Mouse (Mus musculus): ENCODE measurements around the gene Zfp467. TPM values are rescaled to one million over a fixed set of nuclear protein-coding genes. Genes with fewer than 3 reads are reported as not detected.

Gene Zfp467
- polyA plus RNA-seq, 1 experiment from 2014 or later: 16.6 TPM

- Histone ChIP-seq H3K27ac (replicated peaks; ENCODE audit: low read depth, low read length) (no peak overlapping the region), H3K36me3 (replicated peaks; ENCODE audit: control insufficient read depth, insufficient read depth, low read depth, low read length) (peaks cover 4% of the 10 kb centered on the region), H3K4me2 (ENCODE audit: low read depth, low read length) (no peak overlapping the region; the same call in 1 of the 2 replicates), H3K4me3 (ENCODE audit: low read depth, low read length) (no peak overlapping the region), H3K9ac (replicated peaks; ENCODE audit: low read length) (no peak overlapping the region), H3K4me1 (ENCODE audit: control insufficient read depth, insufficient read depth, low read length) (peaks cover 6% of the 10 kb centered on the region), H3K27me3 (ENCODE audit: control insufficient read depth, insufficient read depth, low read length) (peaks cover 20% of the 10 kb centered on the region), H3K9me3 (replicated peaks; ENCODE audit: control insufficient read depth, low read length) (no peaks in the 10 kb centered on the region)
- DNase-seq (ENCODE audit: low spot score) (no peak), ATAC-seq (replicated peaks; ENCODE audit: insufficient number of reproducible peaks, low FRiP score, low TSS enrichment, low read depth) (no peak; the same call in 1 of the 2 replicates)
- 23% methylated on average over 35 of the region's 35 CpGs for WGBS
Measured at GRCm38 (mm10) chr6:48437679-48438376, 7.8 kb downstream of the Zfp467 start.

- WGBS: 79% methylated on average over 5 of the region's 5 CpGs
- Histone ChIP-seq H3K27ac (replicated peaks; ENCODE audit: low read depth, low read length) (no peak overlapping the region), H3K36me3 (replicated peaks; ENCODE audit: control insufficient read depth, insufficient read depth, low read depth, low read length) (peaks cover 4% of the 10 kb centered on the region; the same call in 1 of the 2 replicates), H3K4me2 (ENCODE audit: low read depth, low read length) (no peak overlapping the region), H3K9me3 (replicated peaks; ENCODE audit: control insufficient read depth, low read length) (no peaks in the 10 kb centered on the region), H3K9ac (replicated peaks; ENCODE audit: low read length) (no peak overlapping the region), H3K4me1 (ENCODE audit: control insufficient read depth, insufficient read depth, low read length) (peaks cover 6% of the 10 kb centered on the region), H3K4me3 (ENCODE audit: low read depth, low read length) (no peak overlapping the region), H3K27me3 (ENCODE audit: control insufficient read depth, insufficient read depth, low read length) (peaks cover 20% of the 10 kb centered on the region)
- DNase-seq (ENCODE audit: low spot score): no peak
- ATAC-seq (replicated peaks; ENCODE audit: insufficient number of reproducible peaks, low FRiP score, low TSS enrichment, low read depth): no peak
Measured at GRCm38 (mm10) chr6:48435706-48436349, 9.8 kb downstream of the Zfp467 start.

- peaks cover 20% of the 10 kb centered on the region for H3K27me3 ChIP-seq (ENCODE audit: control insufficient read depth, insufficient read depth, low read length)
- no peak overlapping the region for H3K4me2 ChIP-seq (ENCODE audit: low read depth, low read length)
- no peak overlapping the region for H3K4me3 ChIP-seq (ENCODE audit: low read depth, low read length)
- H3K9me3 ChIP-seq (replicated peaks; ENCODE audit: control insufficient read depth, low read length): no peaks in the 10 kb centered on the region
- peaks cover 6% of the 10 kb centered on the region for H3K4me1 ChIP-seq (ENCODE audit: control insufficient read depth, insufficient read depth, low read length)
- ATAC-seq (replicated peaks; ENCODE audit: insufficient number of reproducible peaks, low FRiP score, low TSS enrichment, low read depth) (no peak), DNase-seq (ENCODE audit: low spot score) (no peak)
- no peak overlapping the region for H3K9ac ChIP-seq (replicated peaks; ENCODE audit: low read length)
- no peak overlapping the region for H3K27ac ChIP-seq (replicated peaks; ENCODE audit: low read depth, low read length)
- 60% methylated on average over 5 of the region's 5 CpGs for WGBS
- peaks cover 4% of the 10 kb centered on the region; the same call in 1 of the 2 replicates for H3K36me3 ChIP-seq (replicated peaks; ENCODE audit: control insufficient read depth, insufficient read depth, low read depth, low read length)
Measured at GRCm38 (mm10) chr6:48435111-48435510, 10.5 kb downstream of the Zfp467 start.

- no peaks in the 10 kb centered on the region for H3K9me3 ChIP-seq (replicated peaks; ENCODE audit: control insufficient read depth, low read length)
- H3K27ac ChIP-seq (replicated peaks; ENCODE audit: low read depth, low read length): no peak overlapping the region
- no peak overlapping the region for H3K9ac ChIP-seq (replicated peaks; ENCODE audit: low read length)
- peaks cover 18% of the 10 kb centered on the region for H3K27me3 ChIP-seq (ENCODE audit: control insufficient read depth, insufficient read depth, low read length)
- H3K4me3 ChIP-seq (ENCODE audit: low read depth, low read length): no peak overlapping the region
- DNase-seq (ENCODE audit: low spot score) (no peak), ATAC-seq (replicated peaks; ENCODE audit: insufficient number of reproducible peaks, low FRiP score, low TSS enrichment, low read depth) (no peak)
- peaks cover 4% of the 10 kb centered on the region for H3K4me1 ChIP-seq (ENCODE audit: control insufficient read depth, insufficient read depth, low read length)
- WGBS: 67% methylated on average over 6 of the region's 6 CpGs
- H3K36me3 ChIP-seq (replicated peaks; ENCODE audit: control insufficient read depth, insufficient read depth, low read depth, low read length): peaks cover 4% of the 10 kb centered on the region; the same call in 1 of the 2 replicates
- no peak overlapping the region for H3K4me2 ChIP-seq (ENCODE audit: low read depth, low read length)
Measured at GRCm38 (mm10) chr6:48434651-48435050, 11.0 kb downstream of the Zfp467 start.

- no peaks in the 10 kb centered on the region for H3K9me3 ChIP-seq (replicated peaks; ENCODE audit: control insufficient read depth, low read length)
- DNase-seq (ENCODE audit: low spot score) (peak; percentile 35), ATAC-seq (replicated peaks; ENCODE audit: insufficient number of reproducible peaks, low FRiP score, low TSS enrichment, low read depth) (0 out of 2 replicates have a peak, but pooled peaks have one; percentile 36)
- H3K27ac ChIP-seq (replicated peaks; ENCODE audit: low read depth, low read length): no peak overlapping the region
- no peak overlapping the region for H3K4me3 ChIP-seq (ENCODE audit: low read depth, low read length)
- no peaks in the 10 kb centered on the region for H3K4me1 ChIP-seq (ENCODE audit: control insufficient read depth, insufficient read depth, low read length)
- no peak overlapping the region for H3K4me2 ChIP-seq (ENCODE audit: low read depth, low read length)
- WGBS: 61% methylated on average over 12 of the region's 12 CpGs
- peaks cover 2% of the 10 kb centered on the region; the same call in 1 of the 2 replicates for H3K36me3 ChIP-seq (replicated peaks; ENCODE audit: control insufficient read depth, insufficient read depth, low read depth, low read length)
- no peak overlapping the region for H3K9ac ChIP-seq (replicated peaks; ENCODE audit: low read length)
- peaks cover 4% of the 10 kb centered on the region for H3K27me3 ChIP-seq (ENCODE audit: control insufficient read depth, insufficient read depth, low read length)
Measured at GRCm38 (mm10) chr6:48432893-48433816, 12.5 kb downstream of the Zfp467 start.

- H3K27me3 ChIP-seq (ENCODE audit: control insufficient read depth, insufficient read depth, low read length): no peaks in the 10 kb centered on the region
- H3K36me3 ChIP-seq (replicated peaks; ENCODE audit: control insufficient read depth, insufficient read depth, low read depth, low read length): no peaks in the 10 kb centered on the region
- H3K27ac ChIP-seq (replicated peaks; ENCODE audit: low read depth, low read length): no peak overlapping the region
- H3K9ac ChIP-seq (replicated peaks; ENCODE audit: low read length): no peak overlapping the region
- H3K4me2 ChIP-seq (ENCODE audit: low read depth, low read length): no peak overlapping the region
- H3K9me3 ChIP-seq (replicated peaks; ENCODE audit: control insufficient read depth, low read length): no peaks in the 10 kb centered on the region
- no peaks in the 10 kb centered on the region for H3K4me1 ChIP-seq (ENCODE audit: control insufficient read depth, insufficient read depth, low read length)
- DNase-seq (ENCODE audit: low spot score): no peak
- no peak for ATAC-seq (replicated peaks; ENCODE audit: insufficient number of reproducible peaks, low FRiP score, low TSS enrichment, low read depth)
- 72% methylated on average over 5 of the region's 5 CpGs for WGBS
- no peak overlapping the region for H3K4me3 ChIP-seq (ENCODE audit: low read depth, low read length)
Measured at GRCm38 (mm10) chr6:48430748-48431147, 14.9 kb downstream of the Zfp467 start.

- ATAC-seq (replicated peaks; ENCODE audit: insufficient number of reproducible peaks, low FRiP score, low TSS enrichment, low read depth): no peak
- H3K9me3 ChIP-seq (replicated peaks; ENCODE audit: control insufficient read depth, low read length): no peaks in the 10 kb centered on the region
- WGBS: 70% methylated on average over 4 of the region's 4 CpGs
Measured at GRCm38 (mm10) chr6:48428769-48429557, 16.7 kb downstream of the Zfp467 start.

More at GRCm38 (mm10) chr6:48428769-48429557, 16.7 kb downstream of the Zfp467 start:
- DNase-seq (ENCODE audit: low spot score): no peak
- no peaks in the 10 kb centered on the region for H3K36me3 ChIP-seq (replicated peaks; ENCODE audit: control insufficient read depth, insufficient read depth, low read depth, low read length)
- H3K4me1 ChIP-seq (ENCODE audit: control insufficient read depth, insufficient read depth, low read length): no peaks in the 10 kb centered on the region
- no peak overlapping the region for H3K4me2 ChIP-seq (ENCODE audit: low read depth, low read length)
- no peak overlapping the region for H3K4me3 ChIP-seq (ENCODE audit: low read depth, low read length)
- H3K9ac ChIP-seq (replicated peaks; ENCODE audit: low read length): no peak overlapping the region
- H3K27ac ChIP-seq (replicated peaks; ENCODE audit: low read depth, low read length): no peak overlapping the region
- no peaks in the 10 kb centered on the region for H3K27me3 ChIP-seq (ENCODE audit: control insufficient read depth, insufficient read depth, low read length)
